24 mouse cellular contexts compared by ENCODE assay signal in genomic region chr7:139279571-139279970, GRCm38 (mm10). TPM values are rescaled to one million over a fixed set of nuclear protein-coding genes. Genes with fewer than 3 reads are reported as not detected.
DNase-seq lines count a peak whose midpoint lies in the region; ATAC-seq lines count a peak whose summit lies in the region.
"Had no signal": no experiment of that assay in that cellular context is flagged by ENCODE, and none has a peak within 500 bp of the region (broad histone marks: within the 10 kb centered on the region; RNA-seq: fewer than 3 reads in every experiment).

No protein-coding gene starts in this region.

- H3K9ac ChIP-seq in forebrain, embryonic 16.5 days (replicated peaks; ENCODE audit: low read depth, low read length), result no peak overlapping the region
- H3K9ac ChIP-seq in forebrain, embryonic 11.5 days (ENCODE audit: low read length), result no peak overlapping the region
- no peak overlapping the region for H3K9ac ChIP-seq in midbrain, embryonic 15.5 days
- no peak overlapping the region for H3K9ac ChIP-seq in hindbrain, embryonic 13.5 days
- H3K9ac ChIP-seq: kidney, embryonic 15.5 days; limb, embryonic 13.5 days; liver, embryonic 15.5 days; neural tube, embryonic 15.5 days; stomach, embryonic 15.5 days had no signal

- no peaks in the 10 kb centered on the region for H3K36me3 ChIP-seq in forebrain, embryonic 16.5 days (ENCODE audit: control insufficient read depth, insufficient read depth)
- no peaks in the 10 kb centered on the region for H3K36me3 ChIP-seq in forebrain, embryonic 11.5 days (ENCODE audit: control insufficient read depth, insufficient read depth, low read length)
- H3K36me3 ChIP-seq in midbrain, embryonic 10.5 days, result no peaks in the 10 kb centered on the region
- H3K36me3 ChIP-seq in midbrain, embryonic 15.5 days (replicated peaks), result no peaks in the 10 kb centered on the region
- H3K36me3 ChIP-seq in embryonic facial prominence, embryonic 10.5 days (replicated peaks), result no peaks in the 10 kb centered on the region
- H3K36me3 ChIP-seq in hindbrain, embryonic 13.5 days, result no peaks in the 10 kb centered on the region
- H3K36me3 ChIP-seq: G1E; kidney, embryonic 15.5 days; limb, embryonic 13.5 days; liver, embryonic 15.5 days; neural tube, embryonic 15.5 days; stomach, embryonic 15.5 days had no signal

- 74% methylated on average over 5 of the region's 5 CpGs for WGBS in forebrain, embryonic 16.5 days
- WGBS in forebrain, embryonic 11.5 days, result 81% methylated on average over 5 of the region's 5 CpGs
- WGBS in midbrain, embryonic 10.5 days, result 86% methylated on average over 5 of the region's 5 CpGs
- 65% methylated on average over 5 of the region's 5 CpGs for WGBS in midbrain, embryonic 15.5 days
- WGBS in embryonic facial prominence, embryonic 10.5 days, result 81% methylated on average over 5 of the region's 5 CpGs
- 69% methylated on average over 5 of the region's 5 CpGs for WGBS in hindbrain, embryonic 13.5 days

- no peak overlapping the region for H3K4me3 ChIP-seq in forebrain, embryonic 16.5 days (replicated peaks; ENCODE audit: low read length)
- H3K4me3 ChIP-seq in forebrain, embryonic 11.5 days (ENCODE audit: low read depth, low read length), result no peak overlapping the region
- no peak overlapping the region for H3K4me3 ChIP-seq in midbrain, embryonic 10.5 days
- no peak overlapping the region for H3K4me3 ChIP-seq in midbrain, embryonic 15.5 days
- H3K4me3 ChIP-seq in embryonic facial prominence, embryonic 10.5 days, result no peak overlapping the region
- H3K4me3 ChIP-seq in hindbrain, embryonic 13.5 days, result no peak overlapping the region
- H3K4me3 ChIP-seq: kidney, embryonic 15.5 days; limb, embryonic 13.5 days; liver, embryonic 15.5 days; megakaryocyte, embryonic 14.5 days; neural tube, embryonic 15.5 days; stomach, embryonic 15.5 days had no signal

- no peak overlapping the region for H3K27ac ChIP-seq in forebrain, embryonic 16.5 days (ENCODE audit: low read length)
- no peak overlapping the region for H3K27ac ChIP-seq in forebrain, embryonic 11.5 days (ENCODE audit: low read depth, low read length)
- 0 out of 2 replicates have a peak overlapping the region, but pooled peaks have one; percentile 52 for H3K27ac ChIP-seq in midbrain, embryonic 10.5 days (replicated peaks)
- H3K27ac ChIP-seq in midbrain, embryonic 15.5 days, result no peak overlapping the region
- H3K27ac ChIP-seq in embryonic facial prominence, embryonic 10.5 days (replicated peaks), result 0 out of 2 replicates have a peak overlapping the region, but pooled peaks have one; percentile 4
- H3K27ac ChIP-seq in hindbrain, embryonic 13.5 days, result 0 out of 2 replicates have a peak overlapping the region, but pooled peaks have one; percentile 6
- H3K27ac ChIP-seq: kidney, embryonic 15.5 days; limb, embryonic 13.5 days; liver, embryonic 15.5 days; neural tube, embryonic 15.5 days had no signal

- peaks cover 17% of the 10 kb centered on the region for H3K4me1 ChIP-seq in forebrain, embryonic 16.5 days (replicated peaks; ENCODE audit: control insufficient read depth, insufficient read depth, low read length)
- no peaks in the 10 kb centered on the region for H3K4me1 ChIP-seq in forebrain, embryonic 11.5 days (replicated peaks; ENCODE audit: control insufficient read depth, insufficient read depth, low read length)
- H3K4me1 ChIP-seq in midbrain, embryonic 10.5 days, result peaks cover 31% of the 10 kb centered on the region
- H3K4me1 ChIP-seq in midbrain, embryonic 15.5 days, result peaks cover 10% of the 10 kb centered on the region; the same call in 1 of the 2 replicates
- peaks cover 57% of the 10 kb centered on the region for H3K4me1 ChIP-seq in embryonic facial prominence, embryonic 10.5 days
- peaks cover 35% of the 10 kb centered on the region for H3K4me1 ChIP-seq in hindbrain, embryonic 13.5 days (replicated peaks)

- no peak overlapping the region for H3K4me2 ChIP-seq in forebrain, embryonic 16.5 days (ENCODE audit: low read length)
- no peak overlapping the region for H3K4me2 ChIP-seq in forebrain, embryonic 11.5 days (ENCODE audit: low read depth, low read length, severe bottlenecking)
- no peak overlapping the region for H3K4me2 ChIP-seq in midbrain, embryonic 15.5 days
- H3K4me2 ChIP-seq in hindbrain, embryonic 13.5 days, result no peak overlapping the region
- H3K4me2 ChIP-seq: kidney, embryonic 15.5 days; limb, embryonic 13.5 days; liver, embryonic 15.5 days; neural tube, embryonic 15.5 days; stomach, embryonic 15.5 days had no signal

- no peaks in the 10 kb centered on the region for H3K9me3 ChIP-seq in forebrain, embryonic 16.5 days (ENCODE audit: control insufficient read depth, low read length)
- H3K9me3 ChIP-seq in forebrain, embryonic 11.5 days (ENCODE audit: control insufficient read depth, low read length), result no peaks in the 10 kb centered on the region
- no peaks in the 10 kb centered on the region for H3K9me3 ChIP-seq in midbrain, embryonic 10.5 days (replicated peaks)
- H3K9me3 ChIP-seq in midbrain, embryonic 15.5 days, result no peaks in the 10 kb centered on the region
- H3K9me3 ChIP-seq in embryonic facial prominence, embryonic 10.5 days, result no peaks in the 10 kb centered on the region
- H3K9me3 ChIP-seq in hindbrain, embryonic 13.5 days, result no peaks in the 10 kb centered on the region
- H3K9me3 ChIP-seq: kidney, embryonic 15.5 days; limb, embryonic 13.5 days; liver, embryonic 15.5 days; megakaryocyte, embryonic 14.5 days; neural tube, embryonic 15.5 days; stomach, embryonic 15.5 days had no signal

- no peak for DNase-seq in forebrain, embryonic 11.5 days (ENCODE audit: low spot score)
- no peak for DNase-seq in midbrain, embryonic 10.5 days (ENCODE audit: low spot score)
- DNase-seq in embryonic facial prominence, embryonic 10.5 days (ENCODE audit: low spot score), result no peak
- DNase-seq in adrenal gland, postnatal 10 days, result no peak
- DNase-seq in cerebellum, adult 9-11 months, result no peak
- DNase-seq: adrenal gland, postnatal 36 days; cerebellum, adult 18-20 months; gastrocnemius, postnatal 14 days; heart, adult 18-20 months; kidney, postnatal 4 days; lung, postnatal 10 days; right cerebral cortex, postnatal 25 days; thymus, adult 18-20 months; thymus, postnatal 4 days had no signal

- peak; percentile 35; the same call in 1 of the 2 replicates for ATAC-seq in forebrain, embryonic 16.5 days
- ATAC-seq in forebrain, embryonic 11.5 days (replicated peaks; ENCODE audit: low FRiP score), result no peak
- ATAC-seq in midbrain, embryonic 15.5 days (replicated peaks), result no peak
- ATAC-seq in hindbrain, embryonic 13.5 days (ENCODE audit: low FRiP score), result no peak

- no peaks in the 10 kb centered on the region for H3K27me3 ChIP-seq in forebrain, embryonic 16.5 days (replicated peaks; ENCODE audit: control insufficient read depth, insufficient read depth, low read length)
- H3K27me3 ChIP-seq in forebrain, embryonic 11.5 days (ENCODE audit: control insufficient read depth, insufficient read depth, low read length), result no peaks in the 10 kb centered on the region
- H3K27me3 ChIP-seq in midbrain, embryonic 10.5 days (ENCODE audit: low read depth, poor library complexity, severe bottlenecking), result no peaks in the 10 kb centered on the region
- H3K27me3 ChIP-seq in midbrain, embryonic 15.5 days (replicated peaks), result no peaks in the 10 kb centered on the region
- H3K27me3 ChIP-seq in embryonic facial prominence, embryonic 10.5 days (replicated peaks; ENCODE audit: low read depth, poor library complexity, severe bottlenecking), result no peaks in the 10 kb centered on the region
- H3K27me3 ChIP-seq in hindbrain, embryonic 13.5 days, result no peaks in the 10 kb centered on the region
- H3K27me3 ChIP-seq: kidney, embryonic 15.5 days; limb, embryonic 13.5 days; liver, embryonic 15.5 days; megakaryocyte, embryonic 14.5 days; neural tube, embryonic 15.5 days; stomach, embryonic 15.5 days had no signal

RNA-seq across cellular contexts. Expression of gene Pwwp2b, which starts 31.3 kb away (rescaled TPM):
- 5.9 and 7.7 TPM in 2 replicates for polyA plus RNA-seq in forebrain, embryonic 16.5 days (2015; fragmentation: Nextera tagmentation; extraction: Ambion mirVana)
- polyA plus RNA-seq in forebrain, embryonic 11.5 days (2014; fragmentation: Nextera tagmentation; extraction: Ambion mirVana), result 3.6 and 4.2 TPM in 2 replicates
- 4.3 and 4.4 TPM in 2 replicates for polyA plus RNA-seq in midbrain, embryonic 10.5 days (2016; fragmentation: Nextera tagmentation; extraction: Ambion mirVana)
- polyA plus RNA-seq in midbrain, embryonic 15.5 days (2015; fragmentation: Nextera tagmentation; extraction: Ambion mirVana), result 5.2 and 5.3 TPM in 2 replicates
- 7.1 and 7.6 TPM in 2 replicates for polyA plus RNA-seq in embryonic facial prominence, embryonic 10.5 days (2016; fragmentation: Nextera tagmentation; extraction: Ambion mirVana)
- 4.5 and 4.9 TPM in 2 replicates for polyA plus RNA-seq in hindbrain, embryonic 13.5 days (2015; fragmentation: Nextera tagmentation; extraction: Ambion mirVana)
- total RNA-seq in adrenal gland, postnatal 10 days (2021), result 10 to 100 TPM in 1 of 2 experiments, 1 to 10 TPM in 1; 9.2 to 22.2 TPM

Comparison
In these comparisons a context has a peak if more than half of its experiments do, and no peak if none do; other contexts are left out.
1. H3K27ac ChIP-seq: peak in midbrain, embryonic 10.5 days (single experiment), embryonic facial prominence, embryonic 10.5 days (single experiment) and hindbrain, embryonic 13.5 days (single experiment); none in forebrain, embryonic 16.5 days (single experiment), forebrain, embryonic 11.5 days (single experiment) and midbrain, embryonic 15.5 days (single experiment).